Comparison of ENCODE assay signal across 28 mouse cellular contexts in the genomic region with DNA sequence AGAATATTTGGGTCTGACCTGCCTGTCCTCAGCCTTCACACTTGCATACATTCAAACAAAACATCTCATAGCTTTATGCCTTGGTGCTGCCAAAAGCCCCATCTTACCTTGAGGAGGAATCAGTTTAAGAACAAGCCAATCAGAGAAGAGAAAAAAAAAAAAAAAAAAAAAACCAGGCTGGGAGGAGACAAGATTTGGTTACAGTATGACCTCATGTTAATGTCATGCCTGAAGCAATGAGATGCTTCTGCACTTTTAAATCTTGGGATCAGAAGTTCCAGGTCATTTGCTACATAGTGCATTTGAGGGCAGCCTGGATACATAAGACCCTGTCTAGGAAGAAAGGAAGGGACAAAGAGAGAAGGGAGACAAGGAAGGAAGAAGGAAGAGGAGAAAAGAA. TPM values are rescaled to one million over a fixed set of nuclear protein-coding genes. Genes with fewer than 3 reads are reported as not detected.
"Had no signal": no experiment of that assay in that cellular context is flagged by ENCODE, and none has a peak within 500 bp of the region (broad histone marks: within the 10 kb centered on the region; RNA-seq: fewer than 3 reads in every experiment).

No protein-coding gene starts in this region.

- H3K4me3 ChIP-seq: heart, adult 2 months; heart, embryonic 13.5 days; heart, embryonic 15.5 days; hindbrain, embryonic 10.5 days; hindbrain, embryonic 12.5 days; intestine, embryonic 15.5 days; layer of hippocampus, adult 2 months; left cerebral cortex, adult 2 months; limb, embryonic 13.5 days; limb, embryonic 15.5 days; liver, embryonic 12.5 days had no signal

- H3K36me3 ChIP-seq: heart, embryonic 13.5 days; heart, embryonic 15.5 days; hindbrain, embryonic 10.5 days; hindbrain, embryonic 12.5 days; intestine, embryonic 15.5 days; limb, embryonic 13.5 days; limb, embryonic 15.5 days; liver, embryonic 12.5 days had no signal

- ATAC-seq: hindbrain, embryonic 16.5 days; inflammation-experienced regulatory T-cells, adult 6 months; intestine, embryonic 15.5 days; intestine, postnatal 0 days; liver, embryonic 12.5 days had no signal

- H3K27me3 ChIP-seq: heart, embryonic 15.5 days; hindbrain, embryonic 12.5 days; intestine, embryonic 15.5 days; limb, embryonic 13.5 days; limb, embryonic 15.5 days had no signal

- H3K9ac ChIP-seq: heart, embryonic 13.5 days; heart, embryonic 15.5 days; hindbrain, embryonic 12.5 days; hindbrain, embryonic 14.5 days; intestine, embryonic 15.5 days; limb, embryonic 13.5 days; limb, embryonic 15.5 days; liver, embryonic 12.5 days; liver, embryonic 14.5 days had no signal

- H3K27ac ChIP-seq: hindbrain, embryonic 10.5 days; hindbrain, embryonic 12.5 days; hindbrain, embryonic 14.5 days; intestine, embryonic 15.5 days; layer of hippocampus, adult 2 months; left cerebral cortex, adult 2 months; limb, embryonic 13.5 days; limb, embryonic 15.5 days; liver, embryonic 12.5 days; liver, embryonic 14.5 days had no signal

- H3K9me3 ChIP-seq: heart, embryonic 13.5 days; heart, embryonic 15.5 days; hindbrain, embryonic 10.5 days; hindbrain, embryonic 12.5 days; intestine, embryonic 15.5 days; limb, embryonic 13.5 days; limb, embryonic 15.5 days; liver, embryonic 12.5 days had no signal

- H3K4me2 ChIP-seq: heart, embryonic 11.5 days; heart, embryonic 13.5 days; heart, embryonic 15.5 days; hindbrain, embryonic 12.5 days; hindbrain, embryonic 14.5 days; intestine, embryonic 15.5 days; limb, embryonic 13.5 days; limb, embryonic 15.5 days; liver, embryonic 12.5 days had no signal

- DNase-seq: gastrocnemius, postnatal 10 days; gastrocnemius, postnatal 25 days; heart, adult 2 months; heart, postnatal 10 days; heart, postnatal 4 days; kidney, adult 18-20 months; kidney, adult 8-10 months; kidney, postnatal 14 days; kidney, postnatal 4 days; left cerebral cortex, postnatal 4 days had no signal

- H3K4me1 ChIP-seq: hindbrain, embryonic 10.5 days; hindbrain, embryonic 12.5 days; intestine, embryonic 15.5 days; limb, embryonic 13.5 days; limb, embryonic 15.5 days; liver, embryonic 12.5 days had no signal

RNA-seq across cellular contexts. Expression of a gene that starts 6.0 kb away (rescaled TPM):
- total RNA-seq: granulocyte monocyte progenitor cell, adult 5-6 weeks had no signal
- polyA plus RNA-seq: liver, adult 2 months had no signal
